Mouse (Mus musculus): ENCODE data around the gene Kmt2b. TPM values are rescaled to one million over a fixed set of nuclear protein-coding genes. Genes with fewer than 3 reads are reported as not detected.

Kmt2b gene
- polyA plus RNA-seq, 1 experiment from 2014 or later: 12.6 TPM

GRCm38 (mm10) chr7:30549880-30550279, 38.6 kb downstream of the Kmt2b start:
- H3K36me3 ChIP-seq: peaks cover 50% of the 10 kb centered on the region
- no peaks in the 10 kb centered on the region for H3K27me3 ChIP-seq
- no peak overlapping the region for H3K4me3 ChIP-seq
- H3K4me1 ChIP-seq: peaks cover 23% of the 10 kb centered on the region
- H3K9me3 ChIP-seq: no peaks in the 10 kb centered on the region
- 87% methylated on average over 2 of the region's 2 CpGs for WGBS
- no peak for ATAC-seq (ENCODE audit: low FRiP score, low read depth)
- H3K27ac ChIP-seq: no peak overlapping the region
- H3K9ac ChIP-seq: no peak overlapping the region
- H3K4me2 ChIP-seq (replicated peaks): no peak overlapping the region

DNA sequence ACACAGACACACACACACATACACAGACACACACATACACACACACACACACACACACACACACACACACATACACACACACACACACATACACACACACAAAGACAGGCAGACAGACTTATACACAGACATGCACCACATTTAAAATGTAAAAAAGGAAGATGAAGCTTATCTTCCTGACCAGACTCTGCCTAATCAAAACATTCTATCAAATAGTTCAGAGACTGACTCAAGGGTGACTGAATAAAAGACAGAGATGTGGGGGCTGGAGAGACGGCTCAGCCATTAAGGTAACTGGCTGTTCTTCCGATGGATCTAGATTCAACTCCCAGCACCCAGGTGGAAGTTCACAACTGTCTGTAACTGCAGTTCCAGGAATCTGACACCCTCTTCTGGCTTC, 44.2 kb downstream of the Kmt2b start:
- H3K36me3 ChIP-seq: peaks cover 75% of the 10 kb centered on the region
- no peaks in the 10 kb centered on the region for H3K9me3 ChIP-seq
- H3K4me2 ChIP-seq (replicated peaks): no peak overlapping the region
- WGBS: 94% methylated on average over 2 of the region's 2 CpGs
- no peak overlapping the region for H3K27ac ChIP-seq
- no peak overlapping the region for H3K4me3 ChIP-seq
- no peaks in the 10 kb centered on the region for H3K4me1 ChIP-seq
- ATAC-seq (ENCODE audit: low FRiP score, low read depth): no peak
- H3K9ac ChIP-seq: no peak overlapping the region
- no peaks in the 10 kb centered on the region for H3K27me3 ChIP-seq

DNA sequence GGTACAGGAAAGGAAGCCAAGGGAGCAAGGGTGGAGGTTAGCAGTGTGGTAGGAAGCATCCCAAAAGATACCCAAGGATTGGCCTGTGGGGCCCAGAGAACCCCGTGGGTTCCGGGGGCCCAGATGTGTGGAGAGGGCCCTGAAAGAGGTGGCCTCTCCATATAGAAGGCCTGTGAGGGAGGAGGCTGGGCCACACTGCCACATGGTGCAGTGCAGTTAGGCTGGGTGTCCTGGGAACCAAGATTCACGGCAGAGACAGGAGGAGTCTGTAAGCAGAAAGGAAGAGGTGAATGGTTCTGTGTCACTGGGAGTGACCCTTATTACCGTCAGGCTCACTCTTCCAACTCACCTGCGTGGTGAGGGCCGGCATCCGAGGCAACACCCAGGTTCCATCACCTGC, 48.0 kb downstream of the Kmt2b start:
- Histone ChIP-seq H3K27ac (no peak overlapping the region), H3K27me3 (no peaks in the 10 kb centered on the region), H3K4me2 (replicated peaks) (no peak overlapping the region), H3K4me3 (no peak overlapping the region), H3K4me1 (peaks cover 1% of the 10 kb centered on the region), H3K36me3 (peaks cover 52% of the 10 kb centered on the region), H3K9me3 (no peaks in the 10 kb centered on the region), H3K9ac (no peak overlapping the region)
- 88% methylated on average over 7 of the region's 7 CpGs for WGBS
- ATAC-seq (ENCODE audit: low FRiP score, low read depth): no peak

DNA sequence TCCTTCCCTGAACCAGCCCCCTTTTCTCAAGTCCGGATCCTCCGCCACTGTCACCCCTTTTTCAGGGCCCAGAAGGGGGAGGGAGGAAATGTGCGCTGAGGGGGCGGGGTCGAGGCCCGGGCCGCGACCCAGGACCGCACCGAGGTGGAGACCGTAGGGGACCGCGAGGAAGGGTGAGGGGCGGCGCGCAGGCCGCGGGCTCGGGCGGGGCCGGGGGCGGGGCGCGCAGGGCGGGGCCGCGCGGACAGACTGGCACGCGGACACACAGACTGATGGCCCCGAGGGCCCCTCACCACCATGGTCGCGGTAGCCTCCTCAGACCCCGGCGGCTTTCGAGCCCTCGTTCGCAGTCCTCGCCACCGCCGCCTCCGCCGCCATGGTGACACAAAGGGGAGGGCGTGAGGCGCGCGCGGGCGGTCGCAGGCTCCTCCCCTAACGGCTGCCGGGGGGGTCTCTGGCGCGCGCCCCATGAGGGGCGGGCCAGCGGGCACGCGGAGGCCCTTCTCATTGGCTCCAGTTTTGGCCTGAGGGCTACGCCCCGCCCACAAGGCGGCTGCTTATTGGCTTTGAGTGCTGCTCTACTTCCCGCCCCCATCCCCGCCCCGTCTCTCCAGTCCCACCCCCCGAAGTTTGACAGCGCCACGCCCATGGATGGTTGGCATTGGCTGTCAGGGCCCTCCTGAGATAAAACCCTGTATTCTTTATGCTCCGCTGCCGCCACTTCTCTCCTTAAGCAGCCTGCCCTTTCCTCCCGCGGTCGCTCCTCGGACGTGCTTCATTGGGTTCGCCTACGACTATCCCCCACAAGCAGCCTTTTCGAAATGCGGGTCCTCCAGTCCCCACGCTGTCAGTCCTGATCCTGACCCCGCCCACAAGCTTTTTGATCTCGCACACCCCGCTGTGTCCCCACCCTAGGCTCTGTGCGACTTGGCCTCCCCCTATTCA, 53.6 kb downstream of the Kmt2b start, which contains the start of gene Arhgap33:
Arhgap33 (minus strand) TSS at position 428 of the 945 bp plus-strand sequence.
- no peaks in the 10 kb centered on the region for H3K27me3 ChIP-seq
- H3K9ac ChIP-seq: peak within 1 kb of the TSS; percentile 75
- peaks cover 48% of the 10 kb centered on the region for H3K36me3 ChIP-seq
- H3K9me3 ChIP-seq: no peaks in the 10 kb centered on the region
- ATAC-seq (ENCODE audit: low FRiP score, low read depth): peak; percentile 95
- peaks cover 21% of the 10 kb centered on the region for H3K4me1 ChIP-seq
- H3K4me2 ChIP-seq (replicated peaks): peak within 1 kb of the TSS; percentile 88
- WGBS: under 1% methylated on average over 60 of the region's 84 CpGs
- peak within 1 kb of the TSS; percentile 73 for H3K4me3 ChIP-seq
- peak within 1 kb of the TSS; percentile 65; the same call in 1 of the 2 replicates for H3K27ac ChIP-seq

- Histone ChIP-seq H3K27ac (0 out of 2 replicates have a peak overlapping the region, but pooled peaks have one; percentile 22), H3K36me3 (peaks cover 48% of the 10 kb centered on the region), H3K9me3 (no peaks in the 10 kb centered on the region), H3K4me3 (peak overlapping the region; percentile 73), H3K27me3 (no peaks in the 10 kb centered on the region), H3K9ac (peak overlapping the region; percentile 75), H3K4me1 (peaks cover 21% of the 10 kb centered on the region), H3K4me2 (replicated peaks) (peak overlapping the region; percentile 88)
- no peak; the same call in 1 of the 2 replicates for ATAC-seq (ENCODE audit: low FRiP score, low read depth)
- WGBS: 7% methylated on average over 24 of the region's 26 CpGs
These were observed 54.4 kb downstream of the Kmt2b start for GRCm38 (mm10) chr7:30533941-30534632.

DNA sequence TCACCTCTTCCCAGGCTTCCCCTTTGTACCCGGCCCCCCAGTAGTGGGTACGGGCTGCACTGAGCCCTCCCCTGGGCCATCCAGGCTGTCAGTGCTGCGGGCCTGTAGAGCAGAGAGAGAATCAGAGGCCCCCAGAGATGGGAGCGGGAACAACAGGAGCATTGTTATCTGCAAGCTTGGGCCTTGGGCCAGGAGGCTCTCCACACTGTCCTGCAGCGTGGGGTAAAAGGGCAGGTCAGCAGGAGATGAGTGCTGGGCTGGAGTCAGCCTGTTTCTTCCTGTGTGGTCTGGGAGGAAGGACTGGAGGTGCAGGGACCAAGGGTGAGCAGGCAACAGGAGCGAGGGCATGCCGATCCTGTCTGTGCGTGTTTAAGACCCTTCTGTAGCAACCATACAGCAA, 55.6 kb downstream of the Kmt2b start:
- ATAC-seq (ENCODE audit: low FRiP score, low read depth): no peak
- no peak overlapping the region for H3K27ac ChIP-seq
- H3K27me3 ChIP-seq: no peaks in the 10 kb centered on the region
- 42% methylated on average over 8 of the region's 8 CpGs for WGBS
- H3K4me1 ChIP-seq: peaks cover 21% of the 10 kb centered on the region
- H3K36me3 ChIP-seq: peaks cover 52% of the 10 kb centered on the region
- peak overlapping the region; percentile 88; the same call in 1 of the 2 replicates for H3K4me2 ChIP-seq (replicated peaks)
- H3K9me3 ChIP-seq: no peaks in the 10 kb centered on the region
- H3K4me3 ChIP-seq: peak overlapping the region; percentile 2; the same call in 1 of the 2 replicates
- peak overlapping the region; percentile 75; the same call in 1 of the 2 replicates for H3K9ac ChIP-seq

GRCm38 (mm10) chr7:30531291-30531815, 57.2 kb downstream of the Kmt2b start:
- H3K4me1 ChIP-seq: peaks cover 27% of the 10 kb centered on the region
- H3K9ac ChIP-seq: peak overlapping the region; percentile 15; the same call in 1 of the 2 replicates
- WGBS: 82% methylated on average over 9 of the region's 9 CpGs
- H3K9me3 ChIP-seq: no peaks in the 10 kb centered on the region
- no peaks in the 10 kb centered on the region for H3K27me3 ChIP-seq
- H3K4me3 ChIP-seq: no peak overlapping the region
- no peak overlapping the region for H3K27ac ChIP-seq
- peaks cover 66% of the 10 kb centered on the region for H3K36me3 ChIP-seq
- ATAC-seq (ENCODE audit: low FRiP score, low read depth): no peak
- no peak overlapping the region for H3K4me2 ChIP-seq (replicated peaks)

- Histone ChIP-seq H3K4me1 (peaks cover 12% of the 10 kb centered on the region), H3K27me3 (no peaks in the 10 kb centered on the region), H3K27ac (no peak overlapping the region), H3K4me2 (replicated peaks) (peak overlapping the region; percentile 23; the same call in 1 of the 2 replicates), H3K36me3 (peaks cover 89% of the 10 kb centered on the region), H3K4me3 (no peak overlapping the region), H3K9me3 (no peaks in the 10 kb centered on the region), H3K9ac (peak overlapping the region; percentile 43)
- WGBS: 84% methylated on average over 14 of the region's 14 CpGs
- no peak for ATAC-seq (ENCODE audit: low FRiP score, low read depth)
These were observed 61.5 kb downstream of the Kmt2b start for GRCm38 (mm10) chr7:30526981-30527380.

- Histone ChIP-seq H3K9me3 (no peaks in the 10 kb centered on the region), H3K27ac (no peak overlapping the region; the same call in 1 of the 2 replicates), H3K36me3 (peaks cover 83% of the 10 kb centered on the region), H3K4me2 (replicated peaks) (peak overlapping the region; percentile 23), H3K9ac (peak overlapping the region; percentile 43), H3K4me1 (peaks cover 12% of the 10 kb centered on the region), H3K27me3 (no peaks in the 10 kb centered on the region), H3K4me3 (peak overlapping the region; percentile 11; the same call in 1 of the 2 replicates)
- ATAC-seq (ENCODE audit: low FRiP score, low read depth): no peak
- WGBS: 19% methylated on average over 17 of the region's 17 CpGs
These were observed 62.1 kb downstream of the Kmt2b start for GRCm38 (mm10) chr7:30526399-30526798.

DNA sequence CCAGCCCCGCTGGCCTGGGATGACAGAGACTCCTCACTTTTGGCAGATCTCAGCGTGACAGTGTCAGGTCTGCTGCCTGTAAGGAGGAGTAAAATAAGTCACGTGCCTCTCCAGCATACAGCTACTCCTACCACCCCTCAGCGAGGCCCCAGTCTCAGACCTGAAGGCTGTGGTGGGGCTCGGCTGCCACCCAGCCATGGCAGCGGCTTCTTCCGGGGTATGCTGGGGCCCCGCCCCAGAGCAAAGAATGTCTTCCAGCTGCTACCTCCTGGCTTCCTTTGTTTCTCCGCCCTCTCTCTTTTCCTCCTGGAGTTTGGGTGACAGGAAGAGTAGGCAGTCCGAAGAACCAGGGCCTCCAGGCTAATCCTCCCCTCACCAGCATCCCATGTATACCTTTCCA, 62.6 kb downstream of the Kmt2b start:
- 25% methylated on average over 10 of the region's 10 CpGs for WGBS
- Histone ChIP-seq H3K4me1 (peaks cover 12% of the 10 kb centered on the region), H3K4me2 (replicated peaks) (peak overlapping the region; percentile 23), H3K9me3 (no peaks in the 10 kb centered on the region), H3K27me3 (no peaks in the 10 kb centered on the region), H3K27ac (no peak overlapping the region), H3K4me3 (no peak overlapping the region; the same call in 1 of the 2 replicates), H3K36me3 (peaks cover 78% of the 10 kb centered on the region), H3K9ac (peak overlapping the region; percentile 43)
- ATAC-seq (ENCODE audit: low FRiP score, low read depth): no peak

GRCm38 (mm10) chr7:30524487-30524886, 64.0 kb downstream of the Kmt2b start:
- Histone ChIP-seq H3K9ac (no peak overlapping the region), H3K27me3 (no peaks in the 10 kb centered on the region), H3K36me3 (peaks cover 64% of the 10 kb centered on the region), H3K27ac (no peak overlapping the region), H3K4me1 (peaks cover 12% of the 10 kb centered on the region), H3K4me2 (replicated peaks) (no peak overlapping the region), H3K4me3 (no peak overlapping the region), H3K9me3 (no peaks in the 10 kb centered on the region)
- WGBS: 74% methylated on average over 6 of the region's 6 CpGs
- no peak for ATAC-seq (ENCODE audit: low FRiP score, low read depth)

DNA sequence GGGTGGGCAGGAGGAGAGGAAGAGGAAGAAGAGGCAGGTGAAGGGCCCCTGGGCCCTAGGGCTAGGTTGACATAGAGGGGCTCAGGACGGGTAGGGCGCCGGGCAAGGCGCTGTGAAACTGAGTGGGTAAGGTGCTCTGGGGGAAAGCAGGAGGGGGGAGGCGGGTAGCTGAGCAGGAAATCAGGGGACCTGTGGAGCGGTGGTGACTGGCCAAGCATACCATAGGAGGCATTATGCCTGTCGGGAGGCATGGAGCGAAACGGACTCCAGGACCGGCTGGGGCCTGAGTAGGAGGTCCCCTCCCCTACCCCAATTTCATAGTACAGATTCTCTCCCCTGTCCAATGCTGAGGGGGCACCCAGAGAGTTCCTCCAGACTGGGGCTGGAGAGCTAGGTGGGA, 65.7 kb downstream of the Kmt2b start:
- H3K4me2 ChIP-seq (replicated peaks): no peak overlapping the region
- no peaks in the 10 kb centered on the region for H3K27me3 ChIP-seq
- no peak overlapping the region for H3K27ac ChIP-seq
- peaks cover 12% of the 10 kb centered on the region for H3K4me1 ChIP-seq
- ATAC-seq (ENCODE audit: low FRiP score, low read depth): no peak
- no peak overlapping the region for H3K9ac ChIP-seq
- 79% methylated on average over 10 of the region's 10 CpGs for WGBS
- no peak overlapping the region for H3K4me3 ChIP-seq
- no peaks in the 10 kb centered on the region for H3K9me3 ChIP-seq
- peaks cover 47% of the 10 kb centered on the region for H3K36me3 ChIP-seq
